Mouse (Mus musculus) hindbrain, embryonic 12.5 days (tissue): ENCODE measurements at regions not wholly inside any gene's neighbourhood (a gene's known extent, or its start where the extent isn't known, plus 50 kb on each side); places are given as distances from the start of the nearest gene placed in this dataset.
"Not testable (repeated sequence)": the region's sequence is repeated elsewhere in the genome, so short reads cannot be mapped to it uniquely, and the experiment has no call there.

Source experiments
- ATAC-seq: fragments of 200-750 bp; cut with Nextera tagmentation; 2 replicates; pipeline ENCODE4 v1.8.0; 2017; ENCODE audit warnings: moderate TSS enrichment; ENCODE audit not compliant: low FRiP score
- H3K27ac ChIP-seq: fragments of 300-500 bp; sonication (generic); 2 replicates; pipeline ENCODE4 v1.5.1; 2016; ENCODE audit warnings: mild to moderate bottlenecking
- H3K27me3 ChIP-seq: fragments of 300-500 bp; sonication (generic); 2 replicates; pipeline ENCODE4 v1.6.1; 2016; ENCODE audit warnings: mild to moderate bottlenecking
- H3K36me3 ChIP-seq: fragments of 300-500 bp; sonication (generic); 2 replicates; pipeline ENCODE4 v1.6.1; 2016; ENCODE audit warnings: mild to moderate bottlenecking
- H3K4me1 ChIP-seq: fragments of 300-500 bp; sonication (generic); 2 replicates; pipeline ENCODE4 v1.6.1; 2016
- H3K4me2 ChIP-seq: fragments of 300-500 bp; sonication (generic); replicated peaks from 2 replicates; pipeline ENCODE4 v1.6.1; 2016; ENCODE audit warnings: mild to moderate bottlenecking
- H3K4me3 ChIP-seq: fragments of 300-500 bp; sonication (generic); 2 replicates; pipeline ENCODE4 v1.5.1; 2016; ENCODE audit warnings: mild to moderate bottlenecking
- H3K9ac ChIP-seq: fragments of 300-500 bp; sonication (generic); 2 replicates; pipeline ENCODE4 v1.6.1; 2016; ENCODE audit warnings: mild to moderate bottlenecking, moderate library complexity
- H3K9me3 ChIP-seq: fragments of 300-500 bp; sonication (generic); replicated peaks from 2 replicates; pipeline ENCODE4 v1.6.1; 2016; ENCODE audit warnings: mild to moderate bottlenecking
- WGBS: fragments of 180-500 bp; shearing (Covaris S2); methylation state at CpG from one replicate; pipeline ENCODE4 v1.1.7; 2016; 5-methylcytosine and 5-hydroxymethylcytosine counted together

DNA sequence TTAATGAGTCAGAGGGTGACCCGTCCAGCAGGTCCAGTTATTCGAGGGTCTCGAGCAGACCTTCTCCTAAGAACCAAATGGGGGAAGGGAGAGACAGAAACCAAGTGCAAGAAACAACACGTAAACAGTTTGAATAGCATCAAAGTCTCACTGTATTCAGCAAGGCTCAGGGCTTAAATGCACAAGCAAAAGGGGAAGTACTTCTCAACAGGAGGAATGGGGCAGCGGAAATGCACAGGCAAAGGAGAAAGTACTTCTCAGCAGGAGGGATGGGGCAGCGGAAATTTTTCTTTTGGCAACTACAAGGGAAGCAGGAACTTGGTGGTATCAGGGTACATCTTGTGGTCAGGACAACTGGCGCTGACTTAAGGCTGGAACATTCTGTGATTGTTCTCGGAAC is 330.6 kb downstream of the 9430069I07Rik start:
- not testable (repeated sequence) for H3K36me3 ChIP-seq, H3K27ac ChIP-seq, H3K4me3 ChIP-seq, H3K9me3 ChIP-seq, ATAC-seq, H3K27me3 ChIP-seq, H3K4me2 ChIP-seq, H3K9ac ChIP-seq, H3K4me1 ChIP-seq
- 81% methylated on average over 8 of the region's 8 CpGs for WGBS

DNA sequence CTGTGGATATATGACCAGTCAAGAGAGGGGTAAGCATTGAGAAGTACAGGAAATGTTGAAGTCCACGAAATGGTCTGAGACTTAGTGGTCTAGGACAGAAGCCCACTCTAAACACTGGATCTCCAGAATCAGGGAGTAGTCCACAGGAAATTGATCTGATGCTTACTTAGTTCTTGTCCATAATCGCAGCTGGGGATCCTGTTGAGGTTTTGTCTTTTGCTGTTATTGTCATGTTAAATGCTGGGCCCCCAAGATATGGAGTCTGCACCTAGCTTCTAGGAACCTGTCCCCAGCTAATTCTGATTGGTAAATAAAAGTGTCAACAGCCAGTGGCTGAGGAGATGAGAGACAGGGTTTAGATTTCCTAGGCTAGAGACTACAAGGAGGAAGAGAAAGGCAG is 332.3 kb downstream of the 9430069I07Rik start:
- Histone ChIP-seq H3K4me2 (no peak overlapping the region), H3K9me3 (no peaks in the 10 kb centered on the region), H3K4me1 (no peaks in the 10 kb centered on the region), H3K27ac (no peak overlapping the region), H3K27me3 (no peaks in the 10 kb centered on the region), H3K36me3 (no peaks in the 10 kb centered on the region), H3K9ac (no peak overlapping the region), H3K4me3 (no peak overlapping the region)
- ATAC-seq, result no peak
- 83% methylated on average over 2 of the region's 2 CpGs for WGBS

DNA sequence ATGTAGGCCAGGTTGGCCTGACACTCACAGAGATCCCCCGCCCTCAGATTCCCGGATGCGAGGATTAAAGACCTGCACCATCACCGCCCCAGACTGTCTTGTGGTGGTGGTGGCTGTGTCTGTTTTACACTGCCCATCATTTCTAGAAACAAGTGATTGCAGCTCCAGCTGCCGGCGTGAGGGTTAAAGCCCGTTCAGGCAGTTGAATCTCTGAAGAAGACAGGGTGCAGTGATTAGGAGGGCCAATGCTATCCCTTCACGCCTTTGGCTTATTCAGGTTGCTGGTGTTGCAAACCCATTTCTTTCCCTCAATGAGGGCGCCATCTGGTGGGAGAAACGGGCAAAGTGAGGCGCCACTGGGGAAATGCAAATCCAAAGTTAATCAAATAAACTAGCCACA is 335.8 kb downstream of the 9430069I07Rik start:
- H3K9me3 ChIP-seq, result no peaks in the 10 kb centered on the region
- H3K4me1 ChIP-seq, result no peaks in the 10 kb centered on the region
- 31% methylated on average over 11 of the region's 11 CpGs for WGBS
- H3K9ac ChIP-seq, result no peak overlapping the region
- no peak overlapping the region for H3K4me2 ChIP-seq
- no peak overlapping the region for H3K27ac ChIP-seq
- H3K36me3 ChIP-seq, result no peaks in the 10 kb centered on the region
- H3K27me3 ChIP-seq, result no peaks in the 10 kb centered on the region
- no peak overlapping the region for H3K4me3 ChIP-seq
- ATAC-seq, result no peak

DNA sequence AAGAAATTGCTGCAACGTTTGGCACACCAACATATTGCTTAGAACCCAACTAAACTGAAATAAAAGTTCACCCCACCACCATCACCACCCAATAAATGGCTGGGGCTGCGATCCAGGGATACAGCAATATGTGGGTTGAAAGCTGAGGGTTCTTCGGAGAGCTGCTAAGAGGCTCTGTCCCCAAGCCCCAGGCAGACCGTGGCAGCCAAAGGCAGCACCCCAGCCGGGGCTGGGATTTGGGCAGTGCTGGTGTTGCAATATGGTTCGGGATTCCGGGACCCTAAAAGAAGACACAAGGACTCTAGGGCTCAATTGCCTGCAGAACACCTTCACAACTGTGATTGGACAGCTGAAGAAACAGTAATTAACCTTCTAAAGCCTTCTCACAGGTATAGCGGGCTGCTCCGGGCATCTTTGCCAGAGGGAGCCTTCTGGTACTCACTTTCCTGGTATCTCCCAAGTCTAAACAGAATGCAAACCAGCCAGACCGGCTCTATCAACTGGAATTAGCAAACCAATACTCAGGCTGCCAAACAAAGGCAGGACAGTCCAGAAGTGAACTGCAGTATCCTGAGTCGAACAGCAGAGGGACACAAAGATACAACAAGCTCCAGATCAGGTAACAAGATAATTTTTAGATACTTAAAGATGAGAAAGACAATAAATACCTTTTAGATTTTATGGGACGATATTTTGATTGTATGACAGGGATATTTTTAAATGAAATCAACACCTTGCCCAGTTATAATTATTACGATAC is 341.1 kb downstream of the 9430069I07Rik start:
- Histone ChIP-seq H3K4me3 (no peak overlapping the region), H3K9me3 (no peaks in the 10 kb centered on the region), H3K4me1 (no peaks in the 10 kb centered on the region), H3K27ac (no peak overlapping the region), H3K36me3 (no peaks in the 10 kb centered on the region), H3K4me2 (no peak overlapping the region), H3K9ac (no peak overlapping the region), H3K27me3 (no peaks in the 10 kb centered on the region)
- ATAC-seq, result peak; percentile 69; the same call in 1 of the 2 replicates
- WGBS, result 49% methylated on average over 13 of the region's 13 CpGs

DNA sequence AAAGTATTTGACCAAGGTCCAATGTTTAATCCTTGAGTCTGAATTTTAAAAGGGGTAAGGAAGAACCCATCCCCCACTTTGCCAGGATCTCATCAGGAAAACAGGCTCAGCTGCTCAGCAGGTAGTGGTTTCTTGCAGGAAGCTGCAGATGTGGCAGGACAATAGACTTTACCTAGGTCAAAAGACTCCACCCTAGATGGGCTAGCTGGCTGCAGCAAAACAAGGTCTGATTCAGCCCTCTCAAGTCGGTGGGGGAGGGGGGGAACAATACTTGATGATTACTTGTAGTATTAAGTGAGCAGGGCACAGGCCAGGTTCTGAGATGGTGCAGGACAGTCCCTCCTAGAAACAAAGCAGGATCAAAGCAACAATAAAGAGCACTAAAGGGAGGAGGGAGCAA is 349.1 kb downstream of the 9430069I07Rik start:
- no peaks in the 10 kb centered on the region for H3K27me3 ChIP-seq
- H3K36me3 ChIP-seq, result no peaks in the 10 kb centered on the region
- H3K27ac ChIP-seq, result no peak overlapping the region
- no peak for ATAC-seq
- H3K9me3 ChIP-seq, result no peaks in the 10 kb centered on the region
- H3K4me2 ChIP-seq, result no peak overlapping the region
- 56% methylated on average over 1 of the region's 1 CpGs for WGBS
- H3K4me1 ChIP-seq, result no peaks in the 10 kb centered on the region
- no peak overlapping the region for H3K4me3 ChIP-seq
- no peak overlapping the region for H3K9ac ChIP-seq

DNA sequence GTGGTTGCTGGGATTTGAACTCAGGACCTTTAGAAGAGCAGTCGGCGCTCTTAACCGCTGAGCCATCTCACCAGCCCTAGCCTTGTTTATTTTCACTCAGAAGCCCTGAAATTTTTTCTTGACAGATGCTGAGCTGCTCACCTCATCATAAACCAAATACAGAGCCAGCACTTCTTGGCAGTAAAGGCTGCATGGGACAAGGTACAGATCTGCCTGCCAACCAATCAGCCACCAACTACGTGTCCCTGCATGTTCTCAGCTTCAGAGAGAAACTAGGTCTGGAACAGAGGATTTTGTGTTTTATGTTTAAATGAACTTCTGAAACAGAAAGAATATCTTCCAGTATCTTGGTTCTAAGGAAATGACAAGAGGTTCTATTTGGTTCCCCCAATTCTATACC is 365.3 kb downstream of the 9430069I07Rik start:
- ATAC-seq, result no peak
- no peak overlapping the region for H3K9ac ChIP-seq
- no peak overlapping the region for H3K4me3 ChIP-seq

DNA sequence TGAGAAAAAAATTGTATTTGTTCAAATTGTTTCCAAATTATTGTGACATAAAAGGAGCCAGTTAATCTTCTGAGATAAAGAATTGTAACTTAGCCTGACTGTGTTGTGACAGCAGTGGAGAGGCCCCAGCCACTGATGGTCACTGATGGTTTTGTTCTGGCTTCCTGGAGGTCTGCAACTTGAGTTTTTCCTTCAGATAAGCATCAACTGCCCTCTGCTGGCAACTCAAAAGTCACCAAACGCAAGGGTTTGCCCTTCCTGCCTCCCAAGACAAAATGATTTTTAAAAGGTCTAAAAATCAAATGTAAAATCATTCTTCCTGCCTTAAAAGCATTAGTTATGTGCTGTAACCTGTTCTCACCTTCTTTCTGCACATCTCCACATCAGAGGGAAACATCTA is 382.6 kb downstream of the 9430069I07Rik start:
- Histone ChIP-seq H3K27ac (no peak overlapping the region), H3K4me2 (no peak overlapping the region), H3K4me3 (no peak overlapping the region), H3K4me1 (no peaks in the 10 kb centered on the region), H3K9ac (no peak overlapping the region), H3K36me3 (no peaks in the 10 kb centered on the region), H3K9me3 (no peaks in the 10 kb centered on the region), H3K27me3 (no peaks in the 10 kb centered on the region)
- ATAC-seq, result no peak
- WGBS, result 58% methylated on average over 1 of the region's 1 CpGs

More for the DNA sequence above, 365.3 kb downstream of the 9430069I07Rik start:
- no peaks in the 10 kb centered on the region for H3K9me3 ChIP-seq
- no peaks in the 10 kb centered on the region for H3K36me3 ChIP-seq
- WGBS, result 94% methylated on average over 4 of the region's 4 CpGs
- H3K4me2 ChIP-seq, result no peak overlapping the region
- H3K4me1 ChIP-seq, result no peaks in the 10 kb centered on the region
- H3K27ac ChIP-seq, result no peak overlapping the region
- H3K27me3 ChIP-seq, result no peaks in the 10 kb centered on the region

DNA sequence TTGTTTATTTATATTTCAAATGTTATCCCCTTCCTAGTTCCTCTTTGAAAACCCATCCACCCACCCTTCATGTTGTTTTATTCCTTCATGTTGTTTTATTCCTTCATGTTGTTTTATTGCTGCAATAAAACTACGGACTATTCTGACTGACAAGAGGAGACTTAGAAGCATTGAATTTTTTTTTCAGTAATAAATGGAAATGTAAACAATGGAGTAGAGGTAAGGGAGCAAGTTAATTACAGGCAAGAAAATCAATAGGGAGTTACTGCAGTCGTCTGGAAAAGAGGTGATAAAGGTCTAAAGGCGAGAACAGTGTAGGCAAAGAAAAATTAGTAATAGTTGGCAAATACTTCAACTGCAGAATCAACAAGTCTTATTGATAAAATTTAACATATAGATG is 384.2 kb downstream of the 9430069I07Rik start:
- no peak overlapping the region for H3K4me2 ChIP-seq
- no peak overlapping the region for H3K27ac ChIP-seq
- no peaks in the 10 kb centered on the region for H3K9me3 ChIP-seq
- no peaks in the 10 kb centered on the region for H3K27me3 ChIP-seq
- H3K4me1 ChIP-seq, result no peaks in the 10 kb centered on the region
- no peaks in the 10 kb centered on the region for H3K36me3 ChIP-seq
- no peak overlapping the region for H3K4me3 ChIP-seq
- WGBS, result 72% methylated on average over 3 of the region's 3 CpGs
- H3K9ac ChIP-seq, result no peak overlapping the region
- ATAC-seq, result no peak

DNA sequence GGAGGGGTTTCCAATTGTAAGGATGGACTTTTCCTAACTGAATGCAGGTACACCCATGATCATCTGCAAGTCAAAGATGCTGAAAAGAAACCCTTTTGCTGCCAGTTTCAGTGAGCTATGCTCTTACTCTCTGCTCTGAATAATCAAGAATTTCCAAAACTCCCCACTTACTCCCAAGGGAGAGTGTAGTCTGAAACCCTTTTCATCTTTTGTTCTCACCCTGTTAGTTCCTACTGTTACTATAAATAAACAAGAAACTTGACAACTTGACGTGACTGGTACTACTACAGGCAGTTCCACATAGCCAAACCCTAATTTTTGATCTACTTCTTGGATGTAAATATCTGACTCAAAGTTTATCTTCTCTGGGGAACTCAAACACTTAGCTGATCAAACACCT is 388.3 kb downstream of the 9430069I07Rik start:
- Histone ChIP-seq H3K4me3 (no peak overlapping the region), H3K27ac (no peak overlapping the region), H3K9me3 (no peaks in the 10 kb centered on the region; the same call in 1 of the 2 replicates), H3K4me1 (no peaks in the 10 kb centered on the region), H3K27me3 (no peaks in the 10 kb centered on the region), H3K9ac (no peak overlapping the region), H3K36me3 (no peaks in the 10 kb centered on the region), H3K4me2 (no peak overlapping the region)
- ATAC-seq, result no peak
- WGBS, result 43% methylated on average over 1 of the region's 1 CpGs

DNA sequence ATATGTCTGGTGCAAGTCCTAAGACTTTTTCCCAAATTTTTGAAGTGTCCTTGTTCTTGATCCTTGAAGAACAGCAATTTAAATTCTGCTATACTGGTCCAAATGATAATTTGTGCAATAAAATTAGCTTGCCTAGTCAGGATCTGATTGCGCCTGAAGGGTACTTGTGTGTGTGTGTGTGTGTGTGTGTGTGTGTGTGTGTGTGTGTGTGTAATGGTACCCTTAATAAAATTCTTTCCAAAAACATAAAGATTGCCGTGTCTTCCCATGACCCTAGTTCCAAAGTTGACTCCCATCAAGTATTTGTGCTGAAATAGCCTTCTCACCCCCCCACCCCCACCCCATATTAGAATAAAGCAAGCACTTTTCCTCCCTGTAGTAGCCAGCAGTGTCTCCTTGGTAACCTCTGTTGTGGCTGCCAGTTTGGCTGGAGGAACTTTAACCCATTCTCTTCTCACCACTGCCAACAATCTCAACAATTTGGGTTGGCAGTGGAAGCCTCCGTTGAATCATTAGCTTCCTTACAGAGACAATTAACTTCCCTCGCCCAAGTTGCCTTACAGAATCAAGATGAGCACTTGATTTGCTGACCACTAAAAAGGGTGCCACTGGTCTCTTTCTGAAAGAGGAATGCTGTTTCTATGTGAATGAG is 422.5 kb downstream of the 9430069I07Rik start:
- no peak overlapping the region for H3K4me3 ChIP-seq
- WGBS, result 77% methylated on average over 4 of the region's 4 CpGs
- no peaks in the 10 kb centered on the region for H3K4me1 ChIP-seq
- no peak overlapping the region for H3K9ac ChIP-seq
- H3K4me2 ChIP-seq, result no peak overlapping the region
- no peaks in the 10 kb centered on the region for H3K27me3 ChIP-seq
- no peak for ATAC-seq
- no peaks in the 10 kb centered on the region; the same call in 1 of the 2 replicates for H3K9me3 ChIP-seq
- H3K36me3 ChIP-seq, result no peaks in the 10 kb centered on the region
- H3K27ac ChIP-seq, result no peak overlapping the region

DNA sequence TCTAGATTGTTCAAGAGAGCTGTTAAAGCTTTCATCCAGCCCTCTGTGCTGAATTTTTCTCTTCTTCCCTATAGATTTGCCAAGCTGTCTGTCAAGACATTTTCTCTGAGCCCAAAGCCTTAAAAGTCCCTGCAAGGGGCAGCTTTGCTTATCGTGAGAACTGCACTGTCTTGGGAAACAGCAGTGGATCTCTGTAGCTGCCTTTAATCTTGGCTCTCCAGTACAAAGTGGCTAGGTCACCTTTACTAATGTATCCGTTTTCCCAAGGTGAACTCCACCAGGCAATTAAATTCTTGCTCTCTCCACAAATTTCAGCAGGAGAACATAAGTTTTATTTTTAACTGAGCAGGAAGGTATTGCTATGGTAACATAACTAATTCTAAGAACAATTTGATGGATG is 431.2 kb downstream of the 9430069I07Rik start:
- Histone ChIP-seq H3K9ac (no peak overlapping the region), H3K27ac (no peak overlapping the region), H3K9me3 (no peaks in the 10 kb centered on the region), H3K4me3 (no peak overlapping the region), H3K36me3 (no peaks in the 10 kb centered on the region), H3K27me3 (no peaks in the 10 kb centered on the region), H3K4me2 (no peak overlapping the region), H3K4me1 (no peaks in the 10 kb centered on the region)
- 65% methylated on average over 2 of the region's 2 CpGs for WGBS
- no peak for ATAC-seq

DNA sequence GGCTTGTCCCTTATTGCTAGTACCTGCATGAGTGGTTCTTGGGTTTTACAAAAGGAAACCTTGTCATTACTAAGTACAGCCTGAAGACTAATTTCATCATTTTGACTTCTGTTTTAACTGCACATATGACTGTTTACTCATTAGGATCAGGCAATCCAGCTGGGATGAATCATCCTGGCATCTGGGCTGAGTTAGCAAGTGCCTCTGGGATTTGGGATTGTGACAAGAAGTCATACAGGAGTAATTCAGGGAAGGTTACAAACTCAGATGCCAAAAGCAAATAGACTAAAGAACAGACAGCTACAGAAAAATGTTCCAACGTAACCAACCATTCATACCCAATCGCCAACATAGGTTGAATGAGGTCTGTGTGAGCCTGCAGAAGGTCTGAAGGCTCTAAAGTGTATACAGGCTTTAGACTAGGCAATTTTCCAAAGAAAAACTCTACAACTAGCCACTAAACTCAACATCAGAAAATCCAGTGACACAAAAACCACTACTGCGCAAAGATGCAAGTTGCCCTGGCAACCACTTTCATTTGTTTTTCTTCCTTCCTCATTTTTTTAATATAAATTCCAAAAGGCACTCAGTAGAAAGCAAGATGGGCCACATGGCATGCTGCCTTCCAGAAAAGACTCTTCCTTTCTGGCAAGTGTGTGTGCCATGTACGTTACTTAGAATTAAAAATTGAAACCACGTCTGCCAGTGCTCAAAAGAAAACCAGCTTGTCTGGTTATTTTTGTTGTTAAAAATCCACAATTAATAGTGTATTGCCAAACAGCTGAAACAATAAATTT is 433.4 kb downstream of the 9430069I07Rik start:
- Histone ChIP-seq H3K9me3 (no peaks in the 10 kb centered on the region), H3K4me2 (no peak overlapping the region), H3K4me1 (no peaks in the 10 kb centered on the region), H3K27ac (no peak overlapping the region), H3K36me3 (no peaks in the 10 kb centered on the region), H3K9ac (no peak overlapping the region), H3K4me3 (no peak overlapping the region), H3K27me3 (no peaks in the 10 kb centered on the region)
- ATAC-seq, result no peak
- 81% methylated on average over 5 of the region's 5 CpGs for WGBS
